Mouse (Mus musculus): Measurements from ENCODE around the gene Cant1. TPM values are rescaled to one million over a fixed set of nuclear protein-coding genes. Genes with fewer than 3 reads are reported as not detected.

Gene Cant1
- polyA plus RNA-seq, 1 experiment from 2014 or later = 26.0 TPM

- H3K9ac ChIP-seq (replicated peaks; ENCODE audit: low read depth, low read length) = no peak overlapping the region
- WGBS = 85% methylated on average over 6 of the region's 6 CpGs
- no peak overlapping the region for H3K27ac ChIP-seq (ENCODE audit: low read length)
- H3K4me1 ChIP-seq (replicated peaks; ENCODE audit: control insufficient read depth, insufficient read depth, low read length) = no peaks in the 10 kb centered on the region
- no peaks in the 10 kb centered on the region for H3K36me3 ChIP-seq (ENCODE audit: control insufficient read depth, insufficient read depth)
- H3K27me3 ChIP-seq (replicated peaks; ENCODE audit: control insufficient read depth, insufficient read depth, low read length) = no peaks in the 10 kb centered on the region
- no peak overlapping the region for H3K4me3 ChIP-seq (replicated peaks; ENCODE audit: low read length)
- no peak for ATAC-seq
- H3K4me2 ChIP-seq (ENCODE audit: low read length) = no peak overlapping the region
- no peaks in the 10 kb centered on the region for H3K9me3 ChIP-seq (ENCODE audit: control insufficient read depth, low read length)
Observed at GRCm38 (mm10) chr11:118451211-118451610, 32.3 kb upstream of the Cant1 start.

GRCm38 (mm10) chr11:118448385-118448784 is 29.5 kb upstream of the Cant1 start:
- no peaks in the 10 kb centered on the region for H3K9me3 ChIP-seq (ENCODE audit: control insufficient read depth, low read length)
- no peak overlapping the region for H3K4me2 ChIP-seq (ENCODE audit: low read length)
- WGBS = 82% methylated on average over 8 of the region's 8 CpGs
- no peak overlapping the region for H3K27ac ChIP-seq (ENCODE audit: low read length)
- no peaks in the 10 kb centered on the region for H3K36me3 ChIP-seq (ENCODE audit: control insufficient read depth, insufficient read depth)
- H3K27me3 ChIP-seq (replicated peaks; ENCODE audit: control insufficient read depth, insufficient read depth, low read length) = no peaks in the 10 kb centered on the region
- H3K4me3 ChIP-seq (replicated peaks; ENCODE audit: low read length) = no peak overlapping the region
- no peaks in the 10 kb centered on the region for H3K4me1 ChIP-seq (replicated peaks; ENCODE audit: control insufficient read depth, insufficient read depth, low read length)
- H3K9ac ChIP-seq (replicated peaks; ENCODE audit: low read depth, low read length) = no peak overlapping the region
- no peak for ATAC-seq

DNA sequence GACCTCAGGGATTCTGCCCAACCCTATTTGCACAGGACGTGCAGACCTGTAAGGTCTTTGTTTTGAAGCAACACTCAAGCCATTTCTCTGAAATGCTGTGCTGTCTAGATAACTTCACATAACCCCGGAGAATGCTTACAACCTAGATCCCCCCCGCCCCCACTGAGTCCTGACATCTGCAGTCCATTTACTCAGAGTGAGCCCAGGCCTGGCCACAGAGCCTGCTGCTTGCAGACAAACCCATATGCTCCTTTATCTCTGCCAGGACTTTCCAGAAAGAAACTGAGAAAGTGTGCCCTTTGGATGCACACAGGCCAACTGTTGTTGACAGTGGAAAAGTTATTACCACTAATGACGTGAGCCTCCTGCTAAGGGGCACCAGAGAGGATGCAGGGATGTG is 28.5 kb upstream of the Cant1 start:
- ATAC-seq = no peak
- no peak overlapping the region for H3K4me2 ChIP-seq (ENCODE audit: low read length)
- 66% methylated on average over 4 of the region's 4 CpGs for WGBS
- H3K36me3 ChIP-seq (ENCODE audit: control insufficient read depth, insufficient read depth) = no peaks in the 10 kb centered on the region
- H3K4me1 ChIP-seq (replicated peaks; ENCODE audit: control insufficient read depth, insufficient read depth, low read length) = no peaks in the 10 kb centered on the region
- no peaks in the 10 kb centered on the region for H3K9me3 ChIP-seq (ENCODE audit: control insufficient read depth, low read length)
- no peak overlapping the region for H3K4me3 ChIP-seq (replicated peaks; ENCODE audit: low read length)
- no peak overlapping the region for H3K9ac ChIP-seq (replicated peaks; ENCODE audit: low read depth, low read length)
- H3K27me3 ChIP-seq (replicated peaks; ENCODE audit: control insufficient read depth, insufficient read depth, low read length) = no peaks in the 10 kb centered on the region
- no peak overlapping the region for H3K27ac ChIP-seq (ENCODE audit: low read length)

- ATAC-seq = peak; percentile 85
- Histone ChIP-seq H3K9me3 (ENCODE audit: control insufficient read depth, low read length) (no peaks in the 10 kb centered on the region), H3K4me1 (replicated peaks; ENCODE audit: control insufficient read depth, insufficient read depth, low read length) (no peaks in the 10 kb centered on the region), H3K4me2 (ENCODE audit: low read length) (no peak overlapping the region), H3K9ac (replicated peaks; ENCODE audit: low read depth, low read length) (no peak overlapping the region), H3K36me3 (ENCODE audit: control insufficient read depth, insufficient read depth) (no peaks in the 10 kb centered on the region), H3K27ac (ENCODE audit: low read length) (no peak overlapping the region), H3K4me3 (replicated peaks; ENCODE audit: low read length) (no peak overlapping the region), H3K27me3 (replicated peaks; ENCODE audit: control insufficient read depth, insufficient read depth, low read length) (no peaks in the 10 kb centered on the region)
- 13% methylated on average over 3 of the region's 3 CpGs for WGBS
Observed at GRCm38 (mm10) chr11:118445843-118446242, 27.0 kb upstream of the Cant1 start.

- no peak for ATAC-seq
- H3K4me2 ChIP-seq (ENCODE audit: low read length) = no peak overlapping the region
- no peaks in the 10 kb centered on the region for H3K36me3 ChIP-seq (ENCODE audit: control insufficient read depth, insufficient read depth)
- no peaks in the 10 kb centered on the region for H3K27me3 ChIP-seq (replicated peaks; ENCODE audit: control insufficient read depth, insufficient read depth, low read length)
- 35% methylated on average over 11 of the region's 11 CpGs for WGBS
- H3K4me3 ChIP-seq (replicated peaks; ENCODE audit: low read length) = no peak overlapping the region
- H3K4me1 ChIP-seq (replicated peaks; ENCODE audit: control insufficient read depth, insufficient read depth, low read length) = peaks cover 11% of the 10 kb centered on the region
- H3K9ac ChIP-seq (replicated peaks; ENCODE audit: low read depth, low read length) = no peak overlapping the region
- H3K27ac ChIP-seq (ENCODE audit: low read length) = no peak overlapping the region
- H3K9me3 ChIP-seq (ENCODE audit: control insufficient read depth, low read length) = no peaks in the 10 kb centered on the region
Observed at GRCm38 (mm10) chr11:118443201-118443970, 24.5 kb upstream of the Cant1 start.

DNA sequence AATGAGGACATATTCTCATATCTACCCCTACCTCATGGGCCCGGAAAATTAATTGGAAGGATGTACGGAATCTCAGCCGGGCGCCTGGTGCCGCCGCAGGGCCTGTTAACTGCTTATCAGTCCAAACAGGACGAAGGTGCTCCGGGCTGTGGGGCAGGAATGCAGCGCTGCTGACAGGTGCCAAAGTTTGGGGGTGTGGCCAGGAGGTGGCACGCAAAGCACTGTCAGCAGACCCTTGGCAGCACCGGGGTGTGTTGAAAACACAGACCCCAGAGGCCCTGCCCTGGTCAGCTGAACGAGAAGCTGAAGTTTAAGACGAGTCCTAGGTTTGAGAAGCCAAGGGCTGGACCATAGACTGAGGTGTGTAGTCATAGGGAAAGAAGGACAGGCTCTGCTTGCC is 23.8 kb upstream of the Cant1 start:
- H3K9ac ChIP-seq (replicated peaks; ENCODE audit: low read depth, low read length) = no peak overlapping the region
- no peak overlapping the region for H3K27ac ChIP-seq (ENCODE audit: low read length)
- ATAC-seq = no peak
- H3K9me3 ChIP-seq (ENCODE audit: control insufficient read depth, low read length) = no peaks in the 10 kb centered on the region
- no peaks in the 10 kb centered on the region for H3K27me3 ChIP-seq (replicated peaks; ENCODE audit: control insufficient read depth, insufficient read depth, low read length)
- no peak overlapping the region for H3K4me2 ChIP-seq (ENCODE audit: low read length)
- peaks cover 18% of the 10 kb centered on the region for H3K4me1 ChIP-seq (replicated peaks; ENCODE audit: control insufficient read depth, insufficient read depth, low read length)
- H3K4me3 ChIP-seq (replicated peaks; ENCODE audit: low read length) = no peak overlapping the region
- H3K36me3 ChIP-seq (ENCODE audit: control insufficient read depth, insufficient read depth) = no peaks in the 10 kb centered on the region
- 76% methylated on average over 13 of the region's 13 CpGs for WGBS

GRCm38 (mm10) chr11:118438665-118439414 is 20.0 kb upstream of the Cant1 start:
- no peaks in the 10 kb centered on the region for H3K9me3 ChIP-seq (ENCODE audit: control insufficient read depth, low read length)
- no peak overlapping the region; the same call in 1 of the 2 replicates for H3K4me2 ChIP-seq (ENCODE audit: low read length)
- H3K9ac ChIP-seq (replicated peaks; ENCODE audit: low read depth, low read length) = 0 out of 2 replicates have a peak overlapping the region, but pooled peaks have one; percentile 26
- peak overlapping the region; percentile 71 for H3K27ac ChIP-seq (ENCODE audit: low read length)
- ATAC-seq = peak; percentile 83
- no peak overlapping the region for H3K4me3 ChIP-seq (replicated peaks; ENCODE audit: low read length)
- no peaks in the 10 kb centered on the region for H3K36me3 ChIP-seq (ENCODE audit: control insufficient read depth, insufficient read depth)
- peaks cover 33% of the 10 kb centered on the region for H3K4me1 ChIP-seq (replicated peaks; ENCODE audit: control insufficient read depth, insufficient read depth, low read length)
- no peaks in the 10 kb centered on the region for H3K27me3 ChIP-seq (replicated peaks; ENCODE audit: control insufficient read depth, insufficient read depth, low read length)
- WGBS = 13% methylated on average over 11 of the region's 11 CpGs

GRCm38 (mm10) chr11:118436471-118436935 is 17.6 kb upstream of the Cant1 start:
- ATAC-seq = peak; percentile 35; the same call in 1 of the 2 replicates
- Histone ChIP-seq H3K4me1 (replicated peaks; ENCODE audit: control insufficient read depth, insufficient read depth, low read length) (peaks cover 40% of the 10 kb centered on the region), H3K4me3 (replicated peaks; ENCODE audit: low read length) (no peak overlapping the region), H3K27me3 (replicated peaks; ENCODE audit: control insufficient read depth, insufficient read depth, low read length) (no peaks in the 10 kb centered on the region), H3K4me2 (ENCODE audit: low read length) (no peak overlapping the region), H3K9me3 (ENCODE audit: control insufficient read depth, low read length) (no peaks in the 10 kb centered on the region), H3K36me3 (ENCODE audit: control insufficient read depth, insufficient read depth) (no peaks in the 10 kb centered on the region), H3K9ac (replicated peaks; ENCODE audit: low read depth, low read length) (no peak overlapping the region), H3K27ac (ENCODE audit: low read length) (0 out of 2 replicates have a peak overlapping the region, but pooled peaks have one; percentile 30)
- WGBS = 10% methylated on average over 6 of the region's 6 CpGs

DNA sequence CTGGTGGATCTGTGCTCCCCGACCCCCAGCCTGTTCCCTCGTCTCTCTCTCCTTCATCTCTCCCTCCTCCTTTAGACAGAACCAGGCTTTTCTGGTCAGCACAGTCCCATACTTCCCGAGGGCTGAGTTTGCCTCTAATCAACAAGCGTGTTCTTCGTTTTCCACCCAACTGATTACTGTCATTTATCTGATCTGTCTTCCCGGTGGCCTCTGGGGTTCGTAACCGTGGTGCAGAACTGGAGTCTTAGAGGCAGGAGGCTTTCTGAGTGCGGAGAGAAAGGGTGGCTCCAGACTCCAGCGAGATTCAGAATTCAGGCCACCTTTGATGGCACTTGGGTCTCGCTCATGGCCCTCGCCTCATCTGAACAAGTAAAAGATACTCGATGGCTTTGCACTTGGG is 15.2 kb upstream of the Cant1 start:
- peak overlapping the region; percentile 18 for H3K4me3 ChIP-seq (replicated peaks; ENCODE audit: low read length)
- H3K4me1 ChIP-seq (replicated peaks; ENCODE audit: control insufficient read depth, insufficient read depth, low read length) = peaks cover 42% of the 10 kb centered on the region
- 54% methylated on average over 13 of the region's 13 CpGs for WGBS
- no peaks in the 10 kb centered on the region for H3K9me3 ChIP-seq (ENCODE audit: control insufficient read depth, low read length)
- H3K27me3 ChIP-seq (replicated peaks; ENCODE audit: control insufficient read depth, insufficient read depth, low read length) = no peaks in the 10 kb centered on the region
- peak overlapping the region; percentile 2; the same call in 1 of the 2 replicates for H3K9ac ChIP-seq (replicated peaks; ENCODE audit: low read depth, low read length)
- ATAC-seq = no peak
- H3K4me2 ChIP-seq (ENCODE audit: low read length) = peak overlapping the region; percentile 34
- no peak overlapping the region for H3K27ac ChIP-seq (ENCODE audit: low read length)
- no peaks in the 10 kb centered on the region for H3K36me3 ChIP-seq (ENCODE audit: control insufficient read depth, insufficient read depth)
